Mouse (Mus musculus): ENCODE measurements around the gene Ooep.

Ooep gene

DNA sequence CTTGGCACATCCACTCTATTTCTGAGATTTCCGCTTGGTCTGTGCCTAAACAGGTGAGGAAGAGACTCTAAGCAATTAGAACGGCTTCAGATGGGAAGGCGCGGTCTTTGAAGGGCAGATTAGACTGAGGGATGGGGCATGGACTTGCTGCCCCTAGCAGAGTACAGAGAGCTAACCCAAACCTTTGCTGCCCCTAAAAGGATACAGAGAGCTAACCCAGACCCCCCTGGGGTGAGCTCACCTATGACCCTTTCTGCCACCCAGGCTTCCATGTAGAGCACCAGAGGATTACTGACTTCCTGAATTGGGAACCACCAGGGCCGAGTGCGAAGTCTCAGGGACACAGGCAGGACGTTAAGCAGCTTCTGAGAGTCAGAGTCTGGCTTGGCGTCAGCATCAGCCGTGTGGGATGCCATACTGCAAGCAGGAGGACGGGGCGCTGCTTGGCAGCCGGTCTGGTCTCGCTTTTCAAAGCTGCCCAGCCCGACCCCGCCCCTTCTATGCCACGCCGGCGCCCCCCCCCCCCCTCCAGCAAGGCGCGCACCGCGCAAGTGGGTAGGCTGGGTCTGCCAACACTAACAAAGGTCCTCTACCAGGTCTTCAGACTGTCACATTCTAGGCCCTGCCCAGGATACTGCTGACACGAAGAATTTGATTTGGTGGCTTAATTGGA, at the start of gene Ooep:
Ooep (minus strand) TSS at position 613 of the 673 bp plus-strand sequence.
- in situ Hi-C loops (cut with MboI, MseI): no loop called here

DNA sequence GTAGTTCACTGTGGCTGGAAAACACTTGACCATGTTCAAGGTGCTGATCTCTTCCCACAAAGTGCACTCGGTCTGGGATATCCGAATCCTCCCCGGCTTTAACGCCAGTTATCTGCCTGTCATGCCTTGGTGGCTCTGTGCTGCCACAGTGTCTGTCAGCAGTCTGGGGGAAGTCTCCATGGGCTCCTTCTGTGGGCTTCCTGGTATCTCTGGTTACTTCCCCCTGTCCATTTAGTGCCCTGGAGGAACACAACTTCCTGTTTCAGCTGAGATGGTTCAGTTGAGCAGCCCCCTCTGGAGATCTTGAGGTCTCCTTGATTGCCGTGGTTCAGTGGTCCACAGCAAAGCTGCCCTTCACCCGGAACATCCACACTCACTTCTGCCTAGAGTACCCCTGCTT, 49.7 kb upstream of the Ooep start:
- in situ Hi-C loops (cut with MboI, MseI): no loop called here

DNA sequence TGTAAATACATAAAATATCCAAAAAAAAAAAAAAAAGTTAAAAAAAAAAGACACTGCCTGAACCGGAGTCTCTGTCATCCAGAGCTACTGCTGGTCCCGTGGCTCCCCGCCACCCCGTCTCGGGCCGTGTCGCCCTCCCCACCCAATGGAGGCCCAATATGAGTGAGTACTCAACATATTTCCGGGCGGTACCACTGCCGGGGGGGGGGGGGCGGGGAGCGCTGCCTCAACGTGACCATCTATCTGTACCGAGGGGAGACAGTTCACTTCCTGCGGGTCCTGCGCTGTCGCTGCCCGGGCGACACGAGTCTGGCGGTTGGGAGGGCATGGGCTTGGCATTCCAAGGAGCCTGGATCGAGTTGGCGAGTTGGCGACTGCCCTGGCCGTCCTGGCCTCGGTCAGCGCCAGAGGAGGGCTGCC, 48.8 kb upstream of the Ooep start:
- in situ Hi-C loops (cut with MboI, MseI): no loop called here

DNA sequence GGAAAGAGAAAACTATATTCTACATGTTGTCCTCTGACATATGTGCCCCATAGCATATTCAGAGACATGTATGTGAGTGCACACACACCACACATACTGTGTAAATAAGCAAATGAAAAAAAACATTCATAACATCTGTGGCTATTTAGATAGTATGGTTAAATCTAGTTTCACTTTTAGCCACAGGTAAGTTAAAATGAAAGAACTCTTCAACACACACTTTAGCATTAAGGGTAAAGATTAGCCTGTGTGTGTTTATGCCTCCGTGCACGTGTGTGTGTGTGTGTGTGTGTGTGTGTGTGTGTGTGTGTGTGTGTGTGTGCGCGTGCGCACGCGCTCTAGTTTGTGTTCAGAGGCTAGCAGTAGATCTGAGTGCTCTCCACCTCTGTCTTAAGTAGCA, 23.1 kb upstream of the Ooep start:
- in situ Hi-C loops (cut with MboI, MseI): no loop called here

DNA sequence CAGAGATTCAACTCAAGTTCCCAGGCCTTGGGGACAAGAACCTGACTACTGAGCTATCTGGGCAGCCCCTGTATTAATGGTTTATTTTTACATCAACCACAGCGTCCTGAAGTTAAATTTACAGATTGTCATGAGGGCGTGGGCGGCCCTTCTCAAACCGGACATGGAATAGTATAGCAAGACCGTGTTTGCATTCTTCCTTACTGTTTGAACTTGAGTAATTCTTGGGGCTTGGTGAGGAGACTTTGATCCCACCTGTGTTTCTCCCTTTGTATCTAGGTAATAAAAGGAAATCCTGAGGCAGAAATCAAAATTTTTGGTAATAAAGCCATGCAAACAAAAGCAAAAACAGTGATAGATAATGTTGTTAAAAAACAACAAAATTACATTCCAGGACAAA, 22.0 kb upstream of the Ooep start:
- in situ Hi-C loops (cut with MboI, MseI): no loop called here

DNA sequence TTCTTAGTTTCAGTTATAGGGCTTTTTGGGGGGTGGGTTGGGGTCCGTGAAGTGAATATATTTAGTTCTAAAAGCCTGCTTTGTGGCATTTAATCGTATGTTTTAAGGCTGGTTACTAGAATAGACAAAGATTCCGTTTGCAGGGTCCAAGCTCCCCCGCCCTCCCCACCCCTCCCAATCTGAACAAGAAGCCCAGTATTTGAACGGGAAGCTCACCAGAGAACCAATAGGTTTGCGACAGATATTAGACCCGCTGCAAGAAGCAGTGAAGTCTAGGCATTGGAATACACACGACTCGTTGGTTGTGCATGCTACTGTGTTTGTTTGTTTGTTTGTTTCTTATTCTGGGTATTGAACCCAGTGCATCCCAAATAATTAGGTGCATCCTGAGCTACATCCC, 18.0 kb upstream of the Ooep start:
- in situ Hi-C loops (cut with MboI, MseI): no loop called here

DNA sequence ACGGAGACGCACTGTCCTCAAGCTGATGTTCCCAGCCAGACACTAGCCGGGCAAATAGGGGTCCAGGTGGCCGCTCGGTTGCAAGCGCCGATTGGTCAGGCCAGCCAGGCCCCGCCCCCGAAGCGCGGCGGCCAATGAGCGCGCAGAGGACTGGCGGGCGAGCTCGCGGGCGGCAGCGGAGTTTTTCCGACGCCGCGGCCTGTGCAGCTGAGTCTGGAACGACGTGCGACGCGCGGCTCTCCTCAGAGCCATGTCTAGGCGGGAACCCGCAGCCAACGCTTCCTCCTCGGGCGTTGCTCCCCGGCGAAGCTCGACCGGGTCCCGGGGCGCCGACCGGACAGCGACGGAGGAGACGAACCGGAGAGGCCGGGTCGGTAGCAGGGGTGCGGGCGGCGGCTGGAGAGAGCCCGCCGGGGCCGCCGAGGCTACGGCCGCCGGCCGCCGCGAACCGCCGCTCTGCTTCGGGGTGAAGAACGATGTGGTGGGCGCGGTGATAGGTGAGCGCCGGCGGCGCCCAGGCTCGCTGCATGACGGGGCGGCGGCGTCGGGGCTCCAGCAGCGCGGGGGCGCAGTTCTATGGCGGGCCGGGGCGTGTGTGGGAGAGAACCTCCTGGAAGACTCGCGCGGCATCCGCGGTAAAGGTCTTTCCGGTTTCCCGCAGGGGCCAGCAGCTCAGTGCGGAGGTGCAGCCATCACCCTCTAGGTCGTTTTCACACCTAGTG, 17.3 kb upstream of the Ooep start, which contains the start of gene Ddx43:
Ddx43 (plus strand) TSS at position 148 of the 722 bp plus-strand sequence.
- in situ Hi-C loops (cut with MboI, MseI): no loop called here

DNA sequence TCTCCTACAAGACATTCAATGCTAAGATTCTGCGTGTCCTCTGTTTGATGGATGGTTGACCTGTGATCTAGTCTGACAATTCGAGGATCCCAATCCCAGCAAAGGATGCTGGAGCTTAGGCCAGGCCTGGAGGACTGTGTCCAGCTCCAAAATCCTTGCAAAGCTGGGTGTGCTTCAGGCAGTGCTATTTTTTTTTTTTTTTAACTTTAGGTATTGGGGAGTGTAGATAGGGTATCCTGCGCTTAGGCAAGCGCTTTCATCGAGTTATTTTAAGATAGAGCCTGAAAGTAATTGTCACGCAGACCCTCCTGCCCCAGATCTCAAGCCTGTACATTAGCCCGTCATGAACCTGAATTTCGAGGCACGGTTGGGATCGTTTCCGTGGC, 16.7 kb upstream of the Ooep start:
- in situ Hi-C loops (cut with MboI, MseI): no loop called here

DNA sequence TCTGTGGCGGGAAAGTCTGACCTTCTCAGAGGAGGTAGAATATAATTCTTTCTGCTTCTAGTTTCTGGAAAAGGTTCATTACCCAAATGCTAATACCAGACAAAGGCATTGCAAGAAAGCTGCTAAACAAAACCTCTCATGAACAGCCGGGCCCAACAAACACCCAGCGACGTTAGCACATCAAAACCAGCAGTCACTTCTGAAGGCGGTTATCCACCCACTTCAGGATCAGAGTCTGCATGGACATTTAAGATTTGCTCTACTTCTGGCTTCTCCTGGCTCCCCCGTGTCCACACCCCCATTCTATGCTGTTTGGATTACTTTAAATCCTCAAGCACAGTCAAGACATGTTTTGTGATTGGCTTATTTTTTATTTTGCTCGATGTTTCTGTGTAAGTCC, 16.1 kb upstream of the Ooep start:
- in situ Hi-C loops (cut with MboI, MseI): no loop called here

DNA sequence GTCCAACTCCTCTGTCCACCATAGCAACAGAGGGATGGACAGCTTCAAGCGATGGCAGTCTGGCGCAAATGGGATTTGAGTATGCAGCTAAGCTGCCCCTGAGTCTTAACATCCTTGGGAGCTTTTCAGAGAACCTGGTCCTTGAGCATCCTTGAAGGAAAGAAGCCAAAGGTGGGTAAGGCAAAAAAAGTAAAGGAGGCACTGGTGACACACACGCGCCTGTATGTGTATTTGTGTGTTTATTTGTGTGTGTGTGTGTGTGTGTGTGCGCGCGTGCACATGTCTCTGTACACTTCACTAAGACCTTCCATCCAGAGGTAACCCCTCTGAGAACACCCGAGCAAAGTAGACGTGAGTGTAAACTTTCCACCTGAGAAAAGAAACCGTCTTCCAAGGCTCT, 15.2 kb upstream of the Ooep start:
- in situ Hi-C loops (cut with MboI, MseI): no loop called here

DNA sequence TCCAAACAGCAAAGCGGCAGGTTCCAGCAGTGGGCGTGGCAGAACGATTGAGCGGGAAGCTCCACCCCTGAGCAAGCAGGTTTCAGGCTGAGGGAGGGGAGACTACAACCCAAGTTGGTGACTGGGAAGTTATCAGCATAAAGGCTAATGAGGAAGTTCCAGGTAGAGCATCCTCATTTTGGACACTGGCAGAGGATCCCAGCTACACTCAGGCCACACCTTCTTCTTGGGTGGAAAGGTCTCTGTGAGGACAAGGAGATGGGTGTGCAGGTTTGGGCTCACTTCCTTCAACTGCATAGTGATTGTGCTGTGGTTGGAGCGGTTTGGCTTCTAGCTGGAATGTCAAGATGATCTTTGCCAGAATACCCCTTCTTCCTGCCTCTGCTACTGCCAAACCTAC, 11.5 kb upstream of the Ooep start:
- in situ Hi-C loops (cut with MboI, MseI): no loop called here

DNA sequence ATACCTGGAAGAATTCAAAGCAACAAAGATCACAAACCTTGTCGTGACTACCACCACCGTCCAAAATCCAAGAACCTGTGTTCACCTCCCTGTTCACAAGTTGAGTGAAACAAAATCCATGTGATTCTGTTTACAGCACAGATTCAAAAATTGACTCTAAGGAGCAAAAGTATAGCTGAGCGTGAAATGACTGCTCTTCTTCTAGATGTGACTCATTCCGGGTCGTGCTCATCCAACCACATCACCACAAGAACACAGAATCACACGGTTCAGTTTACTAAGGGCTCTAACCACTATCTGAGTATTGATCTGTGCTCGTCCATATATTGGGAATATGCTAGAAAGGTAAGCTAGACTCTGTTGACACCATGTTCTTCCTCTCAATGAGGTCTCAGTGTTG, 8.4 kb upstream of the Ooep start:
- in situ Hi-C loops (cut with MboI, MseI): no loop called here

DNA sequence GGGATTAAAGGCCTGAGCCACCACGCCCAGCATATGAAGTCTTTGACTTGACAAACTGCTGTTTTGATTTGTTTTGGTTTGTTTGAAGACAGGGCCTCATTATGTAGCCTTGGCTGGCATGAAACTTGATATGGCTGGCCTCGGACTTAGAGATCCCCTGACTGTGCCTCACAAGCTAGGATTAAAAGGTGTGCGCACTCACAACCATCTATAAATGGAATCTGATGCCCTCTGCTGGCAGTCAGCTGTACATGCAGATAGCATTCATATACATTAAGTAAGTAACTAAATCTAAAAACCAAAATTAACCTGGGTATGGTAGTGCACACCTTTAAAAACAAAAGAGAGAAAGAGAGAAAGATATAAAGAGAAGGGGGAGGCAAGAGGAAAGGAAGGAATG, 7.4 kb upstream of the Ooep start:
- in situ Hi-C loops (cut with MboI, MseI): no loop called here

DNA sequence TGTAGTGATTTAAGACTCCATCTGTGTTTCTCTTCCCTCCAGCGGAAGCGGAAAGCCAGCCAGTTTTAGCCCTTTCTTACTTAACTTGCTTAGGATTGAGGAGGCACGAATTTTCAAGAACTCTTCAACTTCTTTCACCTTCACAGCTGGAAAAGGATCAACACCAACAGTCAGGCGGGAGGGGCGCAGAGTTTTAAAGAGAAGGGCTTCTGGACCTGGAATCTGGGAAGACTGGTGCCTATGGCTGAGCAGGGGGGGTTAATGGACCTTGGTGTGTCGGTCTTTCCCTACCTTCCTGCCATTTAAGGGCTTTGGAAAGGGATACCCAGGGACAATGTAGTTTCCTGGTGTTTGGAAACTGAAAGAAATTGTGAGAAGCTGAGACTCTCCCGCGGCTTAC, 979 bp downstream of the Ooep start:
- in situ Hi-C loops (cut with MboI, MseI): no loop called here

DNA sequence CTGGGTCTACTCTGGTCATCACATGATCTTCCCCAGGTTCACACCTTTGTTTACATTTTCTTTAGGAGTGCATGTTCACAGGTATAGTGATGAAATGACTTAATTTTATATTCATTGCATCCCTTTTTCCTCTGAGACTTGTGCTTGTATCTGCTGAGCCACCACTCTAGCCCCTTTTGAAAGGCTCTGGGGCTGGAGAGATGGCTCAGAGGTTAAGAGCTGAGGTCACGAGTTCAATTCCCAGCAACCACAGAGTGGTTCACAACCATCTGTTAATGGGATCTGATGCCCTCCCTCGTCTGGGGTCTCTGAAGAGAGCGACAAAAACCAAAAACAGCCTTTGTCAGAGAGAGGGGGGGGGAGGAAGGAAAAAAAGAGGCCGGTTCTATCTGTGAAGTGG, 3.0 kb downstream of the Ooep start:
- in situ Hi-C loops (cut with MboI, MseI): no loop called here

DNA sequence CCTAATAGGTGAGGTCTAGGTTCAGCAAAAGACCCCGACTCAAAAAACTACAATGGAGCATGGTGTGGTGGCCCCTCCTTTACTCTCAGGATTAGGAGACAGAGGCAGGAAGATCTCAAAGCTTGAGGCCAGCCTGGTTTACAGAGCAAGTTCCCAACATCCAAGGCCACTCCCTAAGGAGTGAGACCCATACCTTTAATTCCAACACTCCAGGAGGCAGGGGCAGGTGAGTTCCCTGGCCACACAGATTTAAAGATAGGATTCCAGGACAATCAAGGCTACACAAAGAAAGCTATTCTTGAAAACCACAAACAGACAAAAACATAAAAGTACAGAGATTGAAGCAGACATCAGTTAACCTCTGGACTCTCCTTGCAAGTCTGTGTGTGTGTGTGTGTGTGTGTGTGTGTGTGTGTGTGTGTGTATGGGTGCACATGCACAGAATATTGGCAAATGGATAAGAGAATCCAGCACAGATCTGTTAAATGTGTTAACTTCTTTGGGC, 3.6 kb downstream of the Ooep start:
- in situ Hi-C loops (cut with MboI, MseI): no loop called here

DNA sequence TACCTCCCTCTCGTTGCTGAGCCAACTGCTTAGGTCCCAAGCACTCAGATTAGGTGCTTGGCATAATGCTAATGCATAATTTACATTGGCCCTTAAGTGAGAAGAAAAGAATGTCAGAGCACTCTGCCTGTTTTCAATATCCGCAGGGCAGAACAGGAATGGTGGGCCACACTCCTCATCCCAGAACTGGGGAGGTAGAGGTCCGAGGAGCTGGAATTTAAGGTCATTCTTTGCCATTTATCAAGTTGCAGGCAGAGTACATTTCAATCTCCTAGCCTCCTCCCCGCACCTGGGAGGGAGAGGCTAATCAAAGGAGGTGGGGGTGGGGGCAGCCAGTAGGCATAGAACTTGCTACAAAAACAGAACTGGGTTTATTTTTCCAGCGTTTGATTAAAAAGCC, 4.1 kb downstream of the Ooep start:
- in situ Hi-C loops (cut with MboI, MseI): no loop called here

DNA sequence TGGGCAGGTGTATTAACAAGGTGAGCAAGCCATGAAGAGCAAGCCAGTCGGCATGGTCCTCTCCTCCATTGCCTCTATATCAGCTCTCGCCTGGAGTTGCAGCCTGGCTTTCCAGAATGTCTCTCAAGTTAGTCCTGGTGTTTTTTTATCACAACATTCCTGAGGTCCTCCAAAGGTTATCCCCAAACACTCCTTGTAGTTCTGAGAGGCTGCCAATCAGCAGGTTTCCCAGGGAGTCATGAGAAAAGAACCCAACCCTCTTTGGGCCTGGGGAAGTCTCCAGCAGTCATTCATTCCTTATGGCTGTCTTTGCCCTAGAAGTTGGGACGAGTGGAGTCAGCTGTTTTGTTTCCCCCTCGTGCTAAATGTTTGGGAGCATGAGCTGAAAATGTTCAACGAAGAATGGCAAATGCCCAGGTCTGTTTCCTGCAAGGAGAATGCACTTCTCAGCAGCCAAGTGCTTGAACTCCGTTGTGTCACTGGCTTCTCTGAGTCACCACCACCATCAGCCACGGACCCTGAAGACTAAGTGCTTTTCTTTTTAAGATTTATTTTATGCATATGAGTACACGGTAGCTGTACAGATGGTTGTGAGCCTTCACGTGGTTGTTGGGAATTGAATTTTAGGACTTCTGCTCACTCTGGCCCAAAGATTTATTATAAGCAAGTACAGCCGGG, 5.6 kb downstream of the Ooep start:
- in situ Hi-C loops (cut with MboI, MseI): no loop called here

DNA sequence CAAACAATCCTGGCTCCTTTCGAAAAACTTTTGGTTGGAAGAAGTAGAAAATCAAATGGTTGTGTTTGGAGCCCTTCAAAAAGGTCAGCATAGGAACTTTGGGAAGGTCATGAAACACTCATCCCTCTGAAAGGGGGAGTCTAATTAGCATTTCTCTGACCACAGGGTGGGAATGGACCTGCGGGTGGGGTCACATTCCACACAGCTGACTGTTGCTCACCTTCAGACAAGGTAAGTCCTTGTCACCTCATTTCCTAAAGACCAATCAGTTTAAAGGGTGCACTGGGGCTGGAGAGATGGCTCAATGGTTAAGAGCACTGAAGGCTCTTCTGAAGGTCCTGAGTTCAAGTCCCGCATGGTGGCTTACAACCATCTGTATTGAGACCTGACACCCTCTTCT, 7.1 kb downstream of the Ooep start:
- in situ Hi-C loops (cut with MboI, MseI): no loop called here

DNA sequence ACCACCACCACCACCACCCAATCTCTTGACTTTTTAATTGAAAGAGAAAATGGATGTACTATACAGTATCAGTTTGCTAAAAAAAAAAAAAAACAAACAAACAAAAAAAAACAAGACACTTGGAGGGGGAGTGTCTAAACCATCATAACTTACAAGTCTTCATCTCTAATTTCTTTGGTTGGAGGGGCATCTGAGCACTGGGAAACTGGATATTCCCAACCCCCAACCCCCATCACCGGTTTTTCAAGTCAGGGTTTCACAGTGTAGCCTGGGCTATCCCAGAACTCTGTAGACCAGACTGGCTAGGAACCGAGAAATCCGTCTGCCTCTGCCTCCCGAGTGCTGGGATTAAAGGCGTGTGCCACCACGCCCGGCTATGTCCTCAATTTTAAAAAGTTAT, 8.7 kb downstream of the Ooep start:
- in situ Hi-C loops (cut with MboI, MseI): loop anchor here (5.0 kb wide), 1 partner anchor 97 kb away; no protein-coding TSS in a partner anchor

DNA sequence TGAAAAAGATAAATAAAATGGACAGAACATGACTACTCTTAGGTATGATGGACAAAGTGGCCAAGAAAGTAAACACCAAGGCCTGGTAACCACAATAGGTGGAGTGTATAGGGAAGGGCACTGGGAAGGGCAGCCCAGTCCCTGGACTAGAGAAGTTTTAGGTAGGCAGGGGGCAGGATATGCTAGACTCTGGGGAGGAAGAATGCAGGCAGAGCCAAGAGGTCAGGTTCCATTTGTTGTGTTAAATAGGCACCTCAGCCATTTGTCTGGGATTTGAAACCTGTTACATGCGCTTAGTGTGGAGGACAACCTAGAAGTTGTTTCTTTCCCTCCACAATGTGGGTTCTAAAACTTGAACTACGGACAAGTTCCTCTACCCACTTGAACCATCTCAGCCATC, 9.2 kb downstream of the Ooep start:
- in situ Hi-C loops (cut with MboI, MseI): loop anchor here (5.0 kb wide), 1 partner anchor 97 kb away; no protein-coding TSS in a partner anchor

DNA sequence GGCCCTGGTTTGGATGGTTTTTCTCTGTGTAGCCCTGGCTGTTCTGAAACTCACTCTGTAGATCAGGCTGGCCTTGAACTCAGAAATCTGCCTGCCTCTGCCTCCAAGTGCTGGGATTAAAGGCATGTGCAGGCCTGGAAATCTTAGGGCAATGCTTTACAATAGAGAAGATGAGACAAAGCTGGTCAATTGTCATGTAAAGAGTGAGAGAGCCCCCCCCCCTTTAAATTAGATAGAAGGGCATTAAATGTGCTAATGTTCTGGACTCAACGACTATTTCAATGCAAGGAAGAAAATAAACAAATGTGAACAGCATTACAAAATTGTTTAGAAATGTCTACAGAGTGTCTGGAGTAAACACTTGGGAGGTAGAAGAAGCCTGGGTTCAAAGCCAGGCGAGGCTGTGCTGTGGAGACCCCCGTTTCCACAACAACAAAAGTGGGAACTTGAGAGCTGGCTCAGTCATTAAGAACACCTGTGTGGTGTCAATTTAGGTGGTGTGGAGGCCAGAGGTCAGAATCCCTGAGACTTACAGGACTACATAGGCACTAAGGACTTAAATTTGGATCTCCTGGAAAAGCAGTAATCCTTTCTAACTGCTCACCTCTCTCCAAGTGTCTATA, 9.7 kb downstream of the Ooep start:
- in situ Hi-C loops (cut with MboI, MseI): loop anchor here (5.0 kb wide), 1 partner anchor 96 kb away; no protein-coding TSS in a partner anchor

All from regulatory T cell (primary cell).